Mouse (Mus musculus) embryonic facial prominence, embryonic 14.5 days (tissue): ENCODE measurements at regions not wholly inside any gene's neighbourhood (a gene's known extent, or its start where the extent isn't known, plus 50 kb on each side); places are given as distances from the start of the nearest gene placed in this dataset.

ENCODE experiments used
- ATAC-seq: fragments of 200-750 bp; cut with Nextera tagmentation; 2 replicates; pipeline ENCODE4 v1.8.0; 2017; ENCODE audit warnings: low read depth, moderate number of reproducible peaks, moderate TSS enrichment
- DNase-seq: peaks from one replicate; pipeline ENCODE4 v3.0.0-alpha.2; 2015; ENCODE audit warnings: low spot score
- H3K27ac ChIP-seq: fragments of 300-500 bp; sonication (generic); replicated peaks from 2 replicates; pipeline ENCODE4 v1.5.1; 2014; ENCODE audit warnings: low read depth, mild to moderate bottlenecking, low read length, moderate library complexity
- H3K27me3 ChIP-seq: fragments of 300-500 bp; sonication (generic); replicated peaks from 2 replicates; pipeline ENCODE4 v1.6.1; 2014; ENCODE audit warnings: low read length; ENCODE audit not compliant: control insufficient read depth, insufficient read depth
- H3K36me3 ChIP-seq: fragments of 300-500 bp; sonication (generic); 2 replicates; pipeline ENCODE4 v1.6.1; 2014; ENCODE audit warnings: low read length, mixed read lengths; ENCODE audit not compliant: control insufficient read depth, insufficient read depth
- H3K4me1 ChIP-seq: fragments of 300-500 bp; sonication (generic); 2 replicates; pipeline ENCODE4 v1.6.1; 2014; ENCODE audit warnings: antibody characterized with exemption, low read length; ENCODE audit not compliant: control insufficient read depth, insufficient read depth
- H3K4me2 ChIP-seq: fragments of 300-500 bp; sonication (generic); 2 replicates; pipeline ENCODE4 v1.6.1; 2014; ENCODE audit warnings: low read depth, mild to moderate bottlenecking, low read length, moderate library complexity, mixed read lengths
- H3K4me3 ChIP-seq: fragments of 300-500 bp; sonication (generic); 2 replicates; pipeline ENCODE4 v1.5.1; 2014; ENCODE audit warnings: low read depth, mild to moderate bottlenecking, low read length
- H3K9ac ChIP-seq: fragments of 300-500 bp; sonication (generic); 2 replicates; pipeline ENCODE4 v1.6.1; 2014; ENCODE audit warnings: low read depth, mild to moderate bottlenecking, low read length, moderate library complexity, mixed read lengths
- H3K9me3 ChIP-seq: fragments of 300-500 bp; sonication (generic); 2 replicates; pipeline ENCODE4 v1.6.1; 2016; ENCODE audit warnings: low read length; ENCODE audit not compliant: control insufficient read depth
- WGBS: fragments of 180-500 bp; shearing (Covaris S2); extraction: QIAGEN DNeasy Blood & Tissue Kit; methylation state at CpG from one replicate; pipeline ENCODE4 v1.1.7; 2014; 5-methylcytosine and 5-hydroxymethylcytosine counted together

- WGBS: 62% methylated on average over 3 of the region's 3 CpGs
- Histone ChIP-seq H3K27ac (no peak overlapping the region), H3K4me1 (no peaks in the 10 kb centered on the region), H3K9me3 (no peaks in the 10 kb centered on the region), H3K4me3 (no peak overlapping the region), H3K4me2 (no peak overlapping the region), H3K27me3 (peaks cover 5% of the 10 kb centered on the region; the same call in 1 of the 2 replicates), H3K36me3 (no peaks in the 10 kb centered on the region), H3K9ac (no peak overlapping the region)
- DNase-seq (no peak), ATAC-seq (no peak)
These were observed 136.4 kb downstream of the H2al1j start for GRCm38 (mm10) chrX:11463955-11464511.

- ATAC-seq (no peak), DNase-seq (no peak)
- Histone ChIP-seq H3K4me1 (no peaks in the 10 kb centered on the region), H3K9ac (no peak overlapping the region), H3K4me2 (no peak overlapping the region), H3K27me3 (peaks cover 10% of the 10 kb centered on the region), H3K36me3 (no peaks in the 10 kb centered on the region), H3K4me3 (no peak overlapping the region), H3K9me3 (no peaks in the 10 kb centered on the region), H3K27ac (no peak overlapping the region)
- WGBS: 67% methylated on average over 3 of the region's 4 CpGs
These were observed 138.6 kb downstream of the H2al1j start for GRCm38 (mm10) chrX:11466191-11466590.

GRCm38 (mm10) chrX:11479696-11480339, 152.2 kb downstream of the H2al1j start:
- no peak overlapping the region for H3K4me3 ChIP-seq
- H3K9me3 ChIP-seq: no peaks in the 10 kb centered on the region
- H3K9ac ChIP-seq: no peak overlapping the region
- no peak overlapping the region for H3K4me2 ChIP-seq
- H3K36me3 ChIP-seq: no peaks in the 10 kb centered on the region
- no peak overlapping the region for H3K27ac ChIP-seq
- ATAC-seq (no peak), DNase-seq (peak; percentile 59)
- H3K4me1 ChIP-seq: no peaks in the 10 kb centered on the region
- H3K27me3 ChIP-seq: no peaks in the 10 kb centered on the region; the same call in 1 of the 2 replicates
- 45% methylated on average over 15 of the region's 16 CpGs for WGBS

GRCm38 (mm10) chrX:11482141-11482540, 154.5 kb downstream of the H2al1j start:
- H3K27ac ChIP-seq: no peak overlapping the region
- H3K9ac ChIP-seq: no peak overlapping the region
- peak; percentile 60 for DNase-seq
- no peak for ATAC-seq
- no peaks in the 10 kb centered on the region for H3K36me3 ChIP-seq
- H3K27me3 ChIP-seq: no peaks in the 10 kb centered on the region; the same call in 1 of the 2 replicates
- no peak overlapping the region for H3K4me2 ChIP-seq
- H3K4me1 ChIP-seq: 0 out of 2 replicates have a peak, but pooled peaks cover 4% of the 10 kb centered on the region
- no peaks in the 10 kb centered on the region for H3K9me3 ChIP-seq
- no peak overlapping the region for H3K4me3 ChIP-seq
- 66% methylated on average over 6 of the region's 7 CpGs for WGBS

- Histone ChIP-seq H3K27ac (peak overlapping the region; percentile 44; the same call in 1 of the 2 replicates), H3K4me3 (no peak overlapping the region)
These were observed 159.0 kb downstream of the H2al1j start for GRCm38 (mm10) chrX:11486588-11486987.

GRCm38 (mm10) chrX:11487876-11488275, 160.3 kb downstream of the H2al1j start:
- DNase-seq: no peak
- Histone ChIP-seq H3K9ac (no peak overlapping the region), H3K27ac (no peak overlapping the region), H3K9me3 (no peaks in the 10 kb centered on the region), H3K27me3 (peaks cover 7% of the 10 kb centered on the region), H3K36me3 (no peaks in the 10 kb centered on the region), H3K4me3 (no peak overlapping the region), H3K4me2 (no peak overlapping the region), H3K4me1 (peaks cover 9% of the 10 kb centered on the region; the same call in 1 of the 2 replicates)
- ATAC-seq: no peak
- WGBS: 58% methylated on average over 5 of the region's 5 CpGs

More at GRCm38 (mm10) chrX:11486588-11486987, 159.0 kb downstream of the H2al1j start:
- H3K27me3 ChIP-seq: no peaks in the 10 kb centered on the region; the same call in none of the 2 replicates
- no peak overlapping the region for H3K9ac ChIP-seq
- no peak overlapping the region for H3K4me2 ChIP-seq
- H3K36me3 ChIP-seq: no peaks in the 10 kb centered on the region
- H3K9me3 ChIP-seq: no peaks in the 10 kb centered on the region
- 28% methylated on average over 2 of the region's 2 CpGs for WGBS
- DNase-seq (peak; percentile 63), ATAC-seq (no peak)
- H3K4me1 ChIP-seq: 0 out of 2 replicates have a peak, but pooled peaks cover 9% of the 10 kb centered on the region

GRCm38 (mm10) chrX:11490146-11490693, 162.6 kb downstream of the H2al1j start:
- Histone ChIP-seq H3K9me3 (no peaks in the 10 kb centered on the region), H3K27me3 (peaks cover 7% of the 10 kb centered on the region), H3K4me2 (no peak overlapping the region), H3K9ac (no peak overlapping the region), H3K4me3 (no peak overlapping the region), H3K36me3 (no peaks in the 10 kb centered on the region), H3K27ac (no peak overlapping the region), H3K4me1 (peaks cover 9% of the 10 kb centered on the region)
- 38% methylated on average over 5 of the region's 5 CpGs for WGBS
- peak; percentile 76 for DNase-seq
- ATAC-seq: no peak

GRCm38 (mm10) chrX:11491235-11491634, 163.6 kb downstream of the H2al1j start:
- 16% methylated on average over 5 of the region's 5 CpGs for WGBS
- Histone ChIP-seq H3K27me3 (peaks cover 11% of the 10 kb centered on the region), H3K9me3 (no peaks in the 10 kb centered on the region), H3K36me3 (no peaks in the 10 kb centered on the region), H3K9ac (no peak overlapping the region), H3K4me1 (peaks cover 9% of the 10 kb centered on the region), H3K4me2 (no peak overlapping the region), H3K27ac (no peak overlapping the region), H3K4me3 (no peak overlapping the region)
- peak; percentile 53 for DNase-seq
- ATAC-seq: peak; percentile 39
